Mouse (Mus musculus) heart, postnatal 25 days (tissue): ENCODE data around the gene Olfr881. TPM values are rescaled to one million over a fixed set of nuclear protein-coding genes. Genes with fewer than 3 reads are reported as not detected.

Experiments used
- DNase-seq: peaks from one replicate; pipeline ENCODE4 v3.0.0; 2022; ENCODE audit warnings: low spot score
- intact Hi-C: fragments of 180-260 bp; cut with DNase I; formaldehyde crosslinking; loops from one replicate; pipeline ENCODE4 v1.15.1; 2025
- total RNA-seq, 2 experiments: library from RNA; stranded (reverse); gene quantifications; 2 replicates each; pipeline ENCODE4 v1.2.3; 2021

Gene Olfr881
- total RNA-seq: not detected

GRCm38 (mm10) chr9:37991525-37991924 lies at the start of gene Olfr881:
Olfr881 (plus strand) TSS chr9:37991825.
- intact Hi-C loops: no loop called here
- no peak for DNase-seq

DNA sequence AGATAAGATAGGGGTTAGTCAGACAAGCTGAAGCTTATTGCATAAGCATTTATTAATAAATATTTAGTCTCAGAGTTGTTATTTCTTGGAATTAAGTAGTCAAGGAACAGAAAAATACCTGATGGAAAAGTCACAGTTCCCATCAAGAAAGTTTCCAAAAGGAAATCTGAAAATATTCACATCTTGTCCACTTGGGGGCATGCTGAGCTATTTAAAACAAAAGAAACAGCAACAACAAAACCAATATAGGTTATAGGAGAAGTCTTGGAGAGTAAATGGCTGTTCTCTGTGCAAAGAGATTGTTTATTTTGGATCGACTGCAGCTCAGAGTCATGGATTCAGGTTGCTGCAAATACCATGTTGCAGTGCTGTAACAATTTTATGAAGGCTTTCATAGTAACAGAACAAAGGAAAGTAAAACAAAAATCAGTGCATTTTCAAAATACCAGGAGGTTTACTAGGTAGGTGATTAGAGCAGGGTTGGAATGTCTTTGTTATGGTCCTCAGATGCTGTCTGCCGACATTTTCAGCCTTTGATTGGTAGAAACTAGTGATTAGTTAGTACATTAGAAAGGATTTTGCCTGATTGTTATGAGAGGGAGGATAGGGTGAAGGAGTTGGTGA lies 7.1 kb downstream of the Olfr881 start:
- DNase-seq: no peak
- intact Hi-C loops: no loop called here

DNA sequence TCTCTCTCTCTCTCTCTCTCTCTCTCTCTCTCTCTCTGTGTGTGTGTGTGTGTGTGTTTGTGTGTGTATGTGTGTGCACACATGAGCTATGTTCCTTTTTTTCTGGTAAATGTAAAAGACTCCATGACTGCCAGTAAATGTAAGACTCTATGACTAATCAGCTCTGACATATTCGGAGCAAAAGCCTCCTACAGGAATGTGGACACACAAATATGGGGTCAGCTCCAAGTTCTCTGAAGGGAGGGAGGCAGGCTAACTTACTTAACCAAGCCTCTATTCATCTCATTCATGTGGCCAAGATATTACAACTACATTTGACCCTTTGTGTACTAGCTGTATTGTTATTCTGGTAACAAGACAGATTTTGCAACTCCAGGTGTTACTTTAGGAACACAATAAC lies 8.4 kb downstream of the Olfr881 start:
- intact Hi-C loops: no loop called here
- no peak for DNase-seq

- no peak for DNase-seq
- intact Hi-C loops: no loop called here
Observed at GRCm38 (mm10) chr9:38025508-38025907, 33.9 kb downstream of the Olfr881 start, which contains the start of gene Olfr883. Olfr883 (plus strand) TSS chr9:38025808.

Other genes with a start within 250 kb of the Olfr881 start
- gene Olfr874, start 246.7 kb upstream of the Olfr881 start, total RNA-seq: not detected
- gene Olfr875, start 220.0 kb upstream of the Olfr881 start, total RNA-seq: not detected
- gene Olfr876, start 188.8 kb upstream of the Olfr881 start, total RNA-seq: not detected
- not detected for gene Olfr877, start 137.6 kb upstream of the Olfr881 start, total RNA-seq
- gene Olfr145, start 95.1 kb upstream of the Olfr881 start, total RNA-seq: not detected
- gene Olfr878, start 74.0 kb upstream of the Olfr881 start, total RNA-seq: not detected
- not detected for gene Olfr883, start 34.0 kb downstream of the Olfr881 start, total RNA-seq
- gene Olfr884, start 54.7 kb downstream of the Olfr881 start, total RNA-seq: not detected
- not detected for gene Olfr885, start 69.5 kb downstream of the Olfr881 start, total RNA-seq
- not detected for gene Olfr887, start 92.2 kb downstream of the Olfr881 start, total RNA-seq
- gene Olfr888, start 116.3 kb downstream of the Olfr881 start, total RNA-seq: not detected
- gene Olfr889, start 123.4 kb downstream of the Olfr881 start, total RNA-seq: not detected
- not detected for gene Olfr890, start 150.7 kb downstream of the Olfr881 start, total RNA-seq
- not detected for gene Olfr891, start 189.0 kb downstream of the Olfr881 start, total RNA-seq
- not detected for gene Olfr893, start 216.5 kb downstream of the Olfr881 start, total RNA-seq
- gene Olfr894, start 226.2 kb downstream of the Olfr881 start, total RNA-seq: not detected